In the genomic region with DNA sequence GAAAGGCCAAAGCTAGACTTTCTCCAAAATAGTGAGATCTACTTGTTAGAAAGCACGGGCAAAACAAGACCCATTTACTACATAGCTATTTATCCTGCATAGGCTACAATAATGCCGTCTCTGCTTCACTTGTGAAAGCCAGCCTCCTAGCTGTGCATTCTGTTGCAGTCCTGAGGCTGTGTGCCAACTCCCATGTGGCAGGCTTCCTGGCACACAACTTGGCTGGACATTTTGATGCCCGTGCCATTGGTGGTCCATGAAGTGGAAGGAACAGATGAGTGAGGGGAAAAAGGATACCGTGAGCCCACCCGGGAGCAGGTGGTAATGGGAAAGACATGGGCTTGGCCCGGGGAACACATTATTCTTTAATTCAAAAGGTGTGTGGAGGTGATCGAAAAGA, we compare ENCODE assay signal across 14 mouse cellular contexts.
A peak's percentile ranks its signal among the peaks of the same experiment; 100 is the strongest.
DNase-seq lines count a peak whose midpoint lies in the region; ATAC-seq lines count a peak whose summit lies in the region.
"Had no signal": no experiment of that assay in that cellular context is flagged by ENCODE, and none has a peak within 500 bp of the region (broad histone marks: within the 10 kb centered on the region; RNA-seq: fewer than 3 reads in every experiment).

No protein-coding gene starts in this region.

- H3K27ac ChIP-seq in midbrain, embryonic 15.5 days: no peak overlapping the region
- no peak overlapping the region for H3K27ac ChIP-seq in liver, embryonic 11.5 days (ENCODE audit: low read depth, low read length)
- H3K27ac ChIP-seq: lung, embryonic 15.5 days; midbrain, embryonic 12.5 days had no signal

- DNase-seq in lung, postnatal 10 days: peak; percentile 11
- DNase-seq in lung, postnatal 14 days: no peak
- DNase-seq in cerebellum, adult 18-20 months: peak; percentile 18 to 44
- peak; percentile 66 to 79 for DNase-seq in cerebellum, postnatal 25 days
- DNase-seq in natural killer cell, adult 2 months (ENCODE audit: low spot score in 2 of 2): no peak
- DNase-seq in thymus, postnatal 36 days: no peak
- no peak for DNase-seq in liver, embryonic 11.5 days (ENCODE audit: low spot score)
- DNase-seq: heart, postnatal 36 days; kidney, adult 9 months; layer of hippocampus, postnatal 36 days; thymus, adult 18-20 months had no signal

- 0 out of 2 replicates have a peak, but pooled peaks cover 3% of the 10 kb centered on the region for H3K4me1 ChIP-seq in midbrain, embryonic 15.5 days
- no peaks in the 10 kb centered on the region for H3K4me1 ChIP-seq in liver, embryonic 11.5 days (replicated peaks; ENCODE audit: control insufficient read depth, insufficient read depth, low read length)
- H3K4me1 ChIP-seq: midbrain, embryonic 12.5 days had no signal

- H3K27me3 ChIP-seq in midbrain, embryonic 15.5 days (replicated peaks): no peaks in the 10 kb centered on the region
- H3K27me3 ChIP-seq in liver, embryonic 11.5 days (replicated peaks; ENCODE audit: control insufficient read depth, insufficient read depth, low read length): no peaks in the 10 kb centered on the region
- H3K27me3 ChIP-seq: lung, embryonic 15.5 days; midbrain, embryonic 12.5 days had no signal

- no peak overlapping the region for H3K4me2 ChIP-seq in midbrain, embryonic 15.5 days
- H3K4me2 ChIP-seq in liver, embryonic 11.5 days: no peak overlapping the region
- H3K4me2 ChIP-seq: lung, embryonic 15.5 days; midbrain, embryonic 12.5 days had no signal

- H3K4me3 ChIP-seq in midbrain, embryonic 15.5 days: no peak overlapping the region
- H3K4me3 ChIP-seq in liver, embryonic 11.5 days (ENCODE audit: low read depth, low read length): no peak overlapping the region
- H3K4me3 ChIP-seq: lung, embryonic 15.5 days; midbrain, embryonic 12.5 days had no signal

- H3K9me3 ChIP-seq in midbrain, embryonic 15.5 days: no peaks in the 10 kb centered on the region
- H3K9me3 ChIP-seq in liver, embryonic 11.5 days (ENCODE audit: control insufficient read depth, low read length): no peaks in the 10 kb centered on the region
- H3K9me3 ChIP-seq: lung, embryonic 15.5 days; midbrain, embryonic 12.5 days had no signal

- H3K9ac ChIP-seq in midbrain, embryonic 15.5 days: no peak overlapping the region
- no peak overlapping the region for H3K9ac ChIP-seq in liver, embryonic 11.5 days (ENCODE audit: low read depth, low read length)
- H3K9ac ChIP-seq: lung, embryonic 15.5 days; midbrain, embryonic 12.5 days had no signal

- WGBS in midbrain, embryonic 15.5 days: 61% methylated on average over 7 of the region's 7 CpGs
- 81% methylated on average over 7 of the region's 7 CpGs for WGBS in liver, embryonic 11.5 days

- no peaks in the 10 kb centered on the region for H3K36me3 ChIP-seq in midbrain, embryonic 15.5 days (replicated peaks)
- no peaks in the 10 kb centered on the region for H3K36me3 ChIP-seq in liver, embryonic 11.5 days (ENCODE audit: control insufficient read depth, insufficient read depth, low read length)
- H3K36me3 ChIP-seq: lung, embryonic 15.5 days; midbrain, embryonic 12.5 days had no signal

- ATAC-seq in midbrain, embryonic 15.5 days (replicated peaks): peak; percentile 67
- no peak for ATAC-seq in liver, embryonic 11.5 days (replicated peaks; ENCODE audit: low FRiP score)

Comparison
In these comparisons a context has a peak if more than half of its experiments do, and no peak if none do; other contexts are left out.
1. DNase-seq: peak in lung, postnatal 10 days (single experiment), cerebellum, adult 18-20 months (2 of 2) and cerebellum, postnatal 25 days (2 of 2); none in lung, postnatal 14 days (single experiment), natural killer cell, adult 2 months (0 of 2), thymus, postnatal 36 days (0 of 2) and liver, embryonic 11.5 days (single experiment).